Mouse (Mus musculus) cerebellum, adult 9-11 months (tissue): ENCODE data around the gene Chrna9.

Experiments used
- DNase-seq: peaks from one replicate; pipeline ENCODE4 v3.0.0; 2022

Chrna9 gene

GRCm38 (mm10) chr5:65934783-65935182 is at the start of gene Chrna9:
TSS of gene Chrna9 (plus strand) at chr5:65934921.
- no peak for DNase-seq

GRCm38 (mm10) chr5:65885699-65886443 is 48.9 kb upstream of the Chrna9 start:
- DNase-seq, result no peak

GRCm38 (mm10) chr5:65888102-65888501 is 46.6 kb upstream of the Chrna9 start:
- no peak for DNase-seq

DNA sequence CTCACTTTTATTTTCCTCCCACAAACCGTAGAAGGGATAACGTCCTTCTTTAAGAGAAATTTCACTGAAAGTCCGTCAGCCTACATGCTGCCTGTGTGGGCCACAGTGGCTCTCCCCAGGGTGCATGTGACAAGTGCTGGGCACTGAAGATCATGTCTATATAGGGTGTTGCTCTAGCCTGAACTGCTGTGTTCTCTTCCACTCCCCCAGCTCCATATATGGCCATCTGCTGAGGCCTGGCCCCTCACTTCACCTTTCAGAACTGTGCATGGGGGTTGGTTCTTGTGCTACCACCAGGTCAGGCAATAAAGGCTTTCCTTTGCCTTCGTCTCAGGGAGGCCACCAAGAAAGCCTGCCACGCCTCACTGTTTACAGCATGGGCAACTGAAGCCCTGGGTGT is 45.7 kb upstream of the Chrna9 start:
- DNase-seq, result no peak

DNA sequence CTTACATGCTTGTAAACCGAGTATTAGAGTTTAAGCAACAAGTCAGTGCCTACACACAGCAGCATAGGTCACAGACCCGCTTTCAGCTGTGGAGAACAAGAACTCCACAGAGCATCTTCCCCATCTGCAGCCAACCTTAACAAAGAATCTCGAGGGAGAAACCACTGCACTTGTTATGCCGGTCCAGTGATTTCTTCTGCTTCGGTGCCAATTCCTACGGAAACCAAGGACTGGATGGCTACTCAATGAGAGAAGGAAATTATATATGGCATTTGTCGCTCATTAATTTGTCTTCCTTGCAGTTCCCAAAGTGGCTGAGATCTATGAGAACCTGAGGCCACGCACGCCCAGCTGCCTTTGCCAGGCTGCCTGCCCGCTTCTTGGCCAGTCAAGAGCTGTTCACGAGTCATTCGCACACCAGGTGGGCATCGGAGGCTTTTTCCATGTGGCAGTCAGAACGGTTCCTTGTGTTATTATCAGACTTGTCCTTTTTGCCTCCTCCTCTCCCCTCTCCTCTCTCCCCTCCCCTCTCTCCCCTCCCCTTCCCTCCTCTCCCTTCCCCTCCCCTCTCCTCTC is 43.4 kb upstream of the Chrna9 start:
- no peak for DNase-seq

- DNase-seq, result no peak
These were observed 39.5 kb upstream of the Chrna9 start for GRCm38 (mm10) chr5:65895121-65895692.

DNA sequence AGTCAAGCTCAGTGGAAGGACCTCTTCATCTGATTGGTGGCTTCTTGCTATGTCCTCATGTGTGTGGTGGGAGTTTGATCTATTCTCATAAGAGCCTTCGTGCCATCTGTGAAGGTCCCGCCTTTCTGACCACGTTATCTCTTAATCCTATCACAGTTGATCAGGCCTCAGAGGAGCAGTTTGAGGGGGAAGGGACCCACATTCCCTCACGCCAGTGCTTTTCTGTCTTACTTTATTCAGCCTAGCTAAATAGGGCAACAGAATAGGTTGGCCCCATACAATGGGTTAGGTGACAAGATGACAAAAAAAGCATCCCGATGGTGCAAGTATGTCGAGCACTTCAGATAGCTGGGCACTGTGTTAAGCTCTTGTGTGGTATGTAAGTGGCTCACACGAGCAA is 39.0 kb upstream of the Chrna9 start:
- no peak for DNase-seq

DNA sequence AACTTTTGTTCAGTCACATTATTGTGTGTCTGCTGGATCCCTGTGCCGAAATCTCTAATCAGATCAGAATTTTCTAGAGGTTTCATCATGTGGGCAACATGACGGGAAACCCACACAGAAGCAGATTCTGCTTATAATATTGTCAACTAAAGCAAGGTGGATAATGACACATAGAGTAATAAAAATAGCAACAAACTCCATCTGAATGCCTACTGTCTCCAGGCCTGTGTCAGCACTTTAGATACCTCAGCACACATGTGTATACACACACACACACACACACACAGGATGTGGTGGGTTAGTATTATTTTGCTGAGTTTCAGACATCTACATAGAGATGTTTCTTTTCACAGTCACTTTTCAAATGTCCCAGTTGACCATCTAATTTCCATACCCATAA is 37.0 kb upstream of the Chrna9 start:
- DNase-seq, result no peak

GRCm38 (mm10) chr5:65898683-65899082 is 36.0 kb upstream of the Chrna9 start:
- DNase-seq, result no peak

GRCm38 (mm10) chr5:65900113-65900512 is 34.6 kb upstream of the Chrna9 start:
- DNase-seq, result no peak

DNA sequence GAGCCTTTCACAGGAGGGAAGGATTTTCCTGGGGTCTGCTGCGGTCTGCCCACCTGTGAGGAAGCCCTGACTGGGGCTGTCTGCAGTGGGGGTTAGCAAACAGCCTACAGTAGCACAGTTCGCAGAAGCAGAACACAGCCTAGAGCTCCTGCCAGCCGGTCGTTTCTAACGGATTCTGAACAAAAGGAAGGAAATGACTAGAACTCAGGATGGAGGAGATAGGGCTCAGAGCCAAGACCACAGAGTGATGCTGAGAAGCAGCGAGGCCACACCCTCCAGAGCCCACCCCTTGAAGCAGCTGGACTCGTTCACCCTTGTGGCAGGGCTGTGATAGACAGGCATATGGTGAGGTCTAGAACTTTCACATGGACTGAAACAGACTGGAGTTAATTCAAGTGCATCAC is 33.9 kb upstream of the Chrna9 start:
- no peak for DNase-seq

- DNase-seq, result no peak
These were observed 32.8 kb upstream of the Chrna9 start for GRCm38 (mm10) chr5:65901868-65902418.

- DNase-seq, result no peak
These were observed 31.9 kb upstream of the Chrna9 start for GRCm38 (mm10) chr5:65902811-65903210.

DNA sequence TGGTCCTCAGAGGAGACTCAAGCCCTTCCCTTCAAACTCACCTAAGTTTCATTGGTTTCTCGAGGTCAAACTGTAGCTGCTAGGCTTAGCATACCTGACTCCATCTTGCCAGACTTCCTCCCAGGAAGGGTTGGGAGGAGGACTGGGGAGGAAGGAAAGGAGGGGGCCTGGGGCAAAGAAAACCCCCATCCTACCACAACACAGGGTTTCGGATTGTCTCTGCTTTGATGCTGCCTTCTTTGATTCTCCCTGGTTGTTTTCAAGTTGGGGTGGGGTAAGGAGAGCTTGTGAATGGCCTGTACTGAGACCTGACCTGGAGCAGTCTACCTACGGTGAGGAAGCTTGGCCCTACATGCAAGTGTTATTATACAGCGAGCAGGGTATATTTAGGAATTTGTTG is 30.2 kb upstream of the Chrna9 start:
- no peak for DNase-seq

GRCm38 (mm10) chr5:65908751-65909150 is 26.0 kb upstream of the Chrna9 start:
- DNase-seq, result no peak

- DNase-seq, result no peak
These were observed 25.4 kb upstream of the Chrna9 start for GRCm38 (mm10) chr5:65909321-65909720.

- no peak for DNase-seq
These were observed 24.3 kb upstream of the Chrna9 start for GRCm38 (mm10) chr5:65910398-65910797.

- no peak for DNase-seq
These were observed 23.0 kb upstream of the Chrna9 start for GRCm38 (mm10) chr5:65911676-65912075.

GRCm38 (mm10) chr5:65912201-65912600 is 22.5 kb upstream of the Chrna9 start:
- no peak for DNase-seq

DNA sequence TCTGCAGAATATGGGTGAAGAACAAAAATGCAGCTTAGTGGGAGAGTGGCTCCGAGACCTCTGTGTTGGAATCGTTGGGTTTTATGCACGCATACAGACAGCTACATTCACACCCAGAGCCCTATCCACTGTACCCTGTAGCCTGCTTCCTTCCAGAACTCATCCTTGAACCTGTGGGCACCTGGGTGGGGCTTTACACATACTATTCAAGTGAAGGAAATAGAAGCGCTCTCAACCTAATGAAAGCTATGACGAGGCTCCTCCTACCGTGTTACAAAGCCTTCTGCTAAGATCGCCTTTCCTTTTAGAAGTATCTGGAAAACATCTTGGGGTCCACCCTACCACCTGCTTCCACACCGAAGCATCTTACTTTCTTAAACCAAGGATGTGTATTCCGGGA is 21.6 kb upstream of the Chrna9 start:
- DNase-seq, result no peak

- no peak for DNase-seq
These were observed 20.4 kb upstream of the Chrna9 start for GRCm38 (mm10) chr5:65914342-65914741.

DNA sequence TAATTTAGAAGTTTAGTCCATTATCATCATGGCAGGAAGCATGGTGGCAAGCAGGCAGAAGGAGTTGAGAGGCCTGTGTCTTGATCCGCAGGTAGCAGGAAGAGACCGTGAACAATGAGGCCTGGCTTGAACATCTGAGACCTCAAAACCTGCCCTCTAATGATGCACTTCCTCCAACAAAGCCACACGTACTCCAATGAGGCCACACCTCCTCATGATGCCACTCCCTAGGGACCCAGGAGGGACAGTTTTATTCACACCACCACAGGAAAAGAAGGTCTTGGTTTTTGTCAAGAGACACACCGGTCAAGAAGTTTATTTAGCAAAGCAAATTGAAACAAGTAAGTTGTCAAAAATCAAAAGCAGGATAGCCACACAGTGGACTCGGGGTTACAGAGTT is 17.8 kb upstream of the Chrna9 start:
- no peak for DNase-seq

DNA sequence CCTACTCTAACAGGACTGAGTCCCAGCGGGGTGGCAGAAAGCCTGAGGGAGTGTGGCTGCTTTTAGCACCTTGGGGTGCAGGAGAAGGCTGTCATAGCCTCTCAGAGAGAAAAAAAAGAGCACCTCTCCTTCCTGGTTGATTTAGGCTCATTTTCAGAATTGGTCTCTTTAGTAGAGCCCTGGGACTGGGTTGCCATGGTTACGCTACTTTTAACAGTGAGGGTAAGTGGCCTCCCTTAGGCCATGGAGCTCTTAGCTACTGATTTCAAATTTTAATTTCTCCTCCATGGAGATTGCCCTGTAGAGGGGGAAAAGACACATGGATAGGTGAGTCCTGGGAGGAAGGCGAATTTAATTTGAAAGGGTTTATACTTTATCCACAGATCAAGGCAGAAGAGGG is 16.1 kb upstream of the Chrna9 start:
- DNase-seq, result no peak

DNA sequence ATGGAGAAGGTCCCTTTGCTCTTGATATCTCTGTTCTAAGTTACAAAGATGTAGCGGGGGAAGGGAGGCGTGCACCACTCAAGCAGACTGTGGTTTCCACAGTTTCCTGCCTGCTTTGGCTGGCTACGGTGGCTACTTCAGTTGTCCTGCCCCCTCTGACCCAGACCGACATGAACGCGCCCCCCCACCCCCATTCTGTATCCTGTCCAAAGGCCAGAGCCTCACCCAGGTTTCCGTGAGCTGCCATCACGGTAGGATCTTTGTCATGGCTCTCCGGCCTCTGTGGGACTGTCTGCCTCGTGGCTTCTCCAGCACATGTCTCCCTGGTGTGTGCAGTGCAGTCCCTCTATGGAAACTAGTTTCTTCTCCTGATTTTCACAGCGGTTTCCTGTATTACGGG is 15.4 kb upstream of the Chrna9 start:
- DNase-seq, result no peak
